Mouse (Mus musculus): ENCODE results near the gene Vrtn. TPM values are rescaled to one million over a fixed set of nuclear protein-coding genes. Genes with fewer than 3 reads are reported as not detected.
A peak's percentile ranks its signal among the peaks of the same experiment; 100 is the strongest.

Vrtn gene
- polyA plus RNA-seq (2021), result not detected

- in situ Hi-C loops (cut with MboI; ENCODE audit: low pct_unique_long_range_greater_than_20kb), result no loop called here
- DNase-seq (ENCODE audit: low read depth, low spot score) (no peak), ATAC-seq (no peak)
- H3K27me3 ChIP-seq, result peaks cover 55% of the 10 kb centered on the region
- CTCF ChIA-PET, result interaction anchor here (1.3 kb wide), 1 partner anchor 14 kb away, joined by 3 read pairs; no protein-coding TSS in a partner anchor
- TF ChIP-seq CTCF (IDR thresholded peaks at IDR 0.05), result no peak
- POLR2A ChIA-PET, result no interaction called here
These were observed at the start of gene Vrtn for GRCm38 (mm10) chr12:84640654-84641053. Gene Vrtn (plus strand): TSS chr12:84641019.

GRCm38 (mm10) chr12:84598324-84598723 lies 42.5 kb upstream of the Vrtn start:
- no peak for TF ChIP-seq CTCF (IDR thresholded peaks at IDR 0.05)
- DNase-seq (ENCODE audit: low read depth, low spot score), result no peak
- no peak for ATAC-seq
- CTCF ChIA-PET, result no interaction called here
- H3K27me3 ChIP-seq, result peaks cover 5% of the 10 kb centered on the region
- POLR2A ChIA-PET, result no interaction called here
- in situ Hi-C loops (cut with MboI; ENCODE audit: low pct_unique_long_range_greater_than_20kb), result no loop called here

GRCm38 (mm10) chr12:84604001-84604400 lies 36.8 kb upstream of the Vrtn start:
- no peak for TF ChIP-seq CTCF (IDR thresholded peaks at IDR 0.05)
- CTCF ChIA-PET, result interaction anchor here (1.2 kb wide), 1 partner anchor 14 kb away, joined by 3 read pairs; no protein-coding TSS in a partner anchor
- no peak for DNase-seq (ENCODE audit: low read depth, low spot score)
- in situ Hi-C loops (cut with MboI; ENCODE audit: low pct_unique_long_range_greater_than_20kb), result no loop called here
- H3K27me3 ChIP-seq, result no peaks in the 10 kb centered on the region
- ATAC-seq, result no peak
- POLR2A ChIA-PET, result no interaction called here

- ChIA-PET CTCF (no interaction called here), POLR2A (no interaction called here)
- no peaks in the 10 kb centered on the region for H3K27me3 ChIP-seq
- TF ChIP-seq CTCF (IDR thresholded peaks at IDR 0.05), result no peak
- in situ Hi-C loops (cut with MboI; ENCODE audit: low pct_unique_long_range_greater_than_20kb), result no loop called here
- DNase-seq (ENCODE audit: low read depth, low spot score) (no peak), ATAC-seq (no peak)
These were observed 35.0 kb upstream of the Vrtn start for GRCm38 (mm10) chr12:84605860-84606259.

GRCm38 (mm10) chr12:84611718-84612117 lies 29.1 kb upstream of the Vrtn start:
- in situ Hi-C loops (cut with MboI; ENCODE audit: low pct_unique_long_range_greater_than_20kb), result no loop called here
- CTCF ChIA-PET, result no interaction called here
- no peak for TF ChIP-seq CTCF (IDR thresholded peaks at IDR 0.05)

GRCm38 (mm10) chr12:84612518-84612917 lies 28.3 kb upstream of the Vrtn start:
- DNase-seq (ENCODE audit: low read depth, low spot score) (no peak), ATAC-seq (no peak)
- no peaks in the 10 kb centered on the region for H3K27me3 ChIP-seq
- in situ Hi-C loops (cut with MboI; ENCODE audit: low pct_unique_long_range_greater_than_20kb), result no loop called here
- POLR2A ChIA-PET, result no interaction called here
- CTCF ChIA-PET, result no interaction called here
- TF ChIP-seq CTCF (IDR thresholded peaks at IDR 0.05), result no peak

More at GRCm38 (mm10) chr12:84611718-84612117, 29.1 kb upstream of the Vrtn start:
- ATAC-seq (no peak), DNase-seq (ENCODE audit: low read depth, low spot score) (no peak)
- POLR2A ChIA-PET, result no interaction called here
- H3K27me3 ChIP-seq, result no peaks in the 10 kb centered on the region

- ChIA-PET CTCF (interaction anchor here (1.7 kb wide), 1 partner anchor 24 kb away, joined by 5 read pairs; no protein-coding TSS in a partner anchor), POLR2A (no interaction called here)
- DNase-seq (ENCODE audit: low read depth, low spot score) (no peak), ATAC-seq (no peak)
- in situ Hi-C loops (cut with MboI; ENCODE audit: low pct_unique_long_range_greater_than_20kb), result no loop called here
- H3K27me3 ChIP-seq, result no peaks in the 10 kb centered on the region
- TF ChIP-seq CTCF (IDR thresholded peaks at IDR 0.05), result no peak
These were observed 26.8 kb upstream of the Vrtn start for GRCm38 (mm10) chr12:84614001-84614400.

- CTCF ChIA-PET, result interaction anchor here (1.5 to 1.7 kb wide), 2 partner anchors 25 kb away, joined by 4 to 5 read pairs; no protein-coding TSS in a partner anchor
- DNase-seq (ENCODE audit: low read depth, low spot score), result no peak
- in situ Hi-C loops (cut with MboI; ENCODE audit: low pct_unique_long_range_greater_than_20kb), result no loop called here
- no peak for ATAC-seq
- POLR2A ChIA-PET, result no interaction called here
- TF ChIP-seq CTCF (IDR thresholded peaks at IDR 0.05), result no peak
- H3K27me3 ChIP-seq, result no peaks in the 10 kb centered on the region
These were observed 26.3 kb upstream of the Vrtn start for GRCm38 (mm10) chr12:84614524-84614923.

- no peak for TF ChIP-seq CTCF (IDR thresholded peaks at IDR 0.05)
- peak; percentile 88 for ATAC-seq
- ChIA-PET CTCF (no interaction called here), POLR2A (interaction anchor here (0.6 kb wide), 1 partner anchor 1503 kb away, joined by 5 read pairs; no protein-coding TSS in a partner anchor)
- H3K27me3 ChIP-seq, result no peaks in the 10 kb centered on the region
- peak; percentile 65 for DNase-seq (ENCODE audit: low read depth, low spot score)
- in situ Hi-C loops (cut with MboI; ENCODE audit: low pct_unique_long_range_greater_than_20kb), result no loop called here
These were observed 23.7 kb upstream of the Vrtn start, which contains the start of gene Abcd4 for GRCm38 (mm10) chr12:84616977-84617630. Gene Abcd4 (minus strand): TSS chr12:84617413.

- no peak for DNase-seq (ENCODE audit: low read depth, low spot score)
- ChIA-PET POLR2A (interaction anchor here (0.6 kb wide), 1 partner anchor 1502 kb away, joined by 5 read pairs; no protein-coding TSS in a partner anchor), CTCF (no interaction called here)
- no peak for ATAC-seq
- in situ Hi-C loops (cut with MboI; ENCODE audit: low pct_unique_long_range_greater_than_20kb), result no loop called here
- no peak for TF ChIP-seq CTCF (IDR thresholded peaks at IDR 0.05)
- H3K27me3 ChIP-seq, result no peaks in the 10 kb centered on the region
These were observed 23.2 kb upstream of the Vrtn start for GRCm38 (mm10) chr12:84617663-84618062.

GRCm38 (mm10) chr12:84620975-84621374 lies 19.8 kb upstream of the Vrtn start:
- DNase-seq (ENCODE audit: low read depth, low spot score), result no peak
- in situ Hi-C loops (cut with MboI; ENCODE audit: low pct_unique_long_range_greater_than_20kb), result no loop called here
- TF ChIP-seq CTCF (IDR thresholded peaks at IDR 0.05), result peak; percentile 66
- no peak for ATAC-seq
- CTCF ChIA-PET, result interaction anchor here (1.5 kb wide), 1 partner anchor 31 kb away, joined by 5 read pairs; no protein-coding TSS in a partner anchor
- POLR2A ChIA-PET, result no interaction called here
- H3K27me3 ChIP-seq, result peaks cover 14% of the 10 kb centered on the region
